Mouse (Mus musculus) adrenal gland, adult 8-10 months (tissue): Measurements from ENCODE around the gene Gpr55. TPM values are rescaled to one million over a fixed set of nuclear protein-coding genes. Genes with fewer than 3 reads are reported as not detected.

Experiments used
- DNase-seq: peaks from one replicate; pipeline ENCODE4 v3.0.0; 2022
- total RNA-seq, 4 experiments: library from RNA; stranded (reverse); gene quantifications; 2 replicates each; pipeline ENCODE4 v1.2.4; 2022

Gpr55 gene
- total RNA-seq, 4 experiments from 2014 or later = 3.1 to 7.8 (median 5.1) TPM

GRCm38 (mm10) chr1:85957942-85958619 lies 2.7 kb downstream of the Gpr55 start:
- no peak for DNase-seq

- no peak for DNase-seq
Measured at GRCm38 (mm10) chr1:85957290-85957689, 3.5 kb downstream of the Gpr55 start.

DNA sequence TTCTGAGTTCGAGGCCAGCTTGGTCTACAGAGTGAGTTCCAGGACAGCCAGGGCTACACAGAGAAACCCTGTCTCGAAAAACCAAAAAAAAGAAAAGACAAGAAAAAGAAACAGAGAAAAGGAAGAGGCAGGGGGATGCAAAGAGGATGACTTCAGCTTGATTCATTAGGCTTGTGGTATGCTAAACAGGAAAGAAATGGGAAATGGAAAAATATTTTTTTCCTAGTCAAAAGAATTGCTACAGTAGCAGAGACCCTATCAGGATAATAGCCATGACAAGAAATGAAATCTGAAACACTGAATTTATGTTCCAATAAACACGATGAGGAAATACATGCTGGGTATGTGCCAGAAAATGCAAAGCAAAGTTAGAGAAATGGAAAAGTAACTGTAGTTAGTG lies 5.7 kb downstream of the Gpr55 start:
- no peak for DNase-seq

DNA sequence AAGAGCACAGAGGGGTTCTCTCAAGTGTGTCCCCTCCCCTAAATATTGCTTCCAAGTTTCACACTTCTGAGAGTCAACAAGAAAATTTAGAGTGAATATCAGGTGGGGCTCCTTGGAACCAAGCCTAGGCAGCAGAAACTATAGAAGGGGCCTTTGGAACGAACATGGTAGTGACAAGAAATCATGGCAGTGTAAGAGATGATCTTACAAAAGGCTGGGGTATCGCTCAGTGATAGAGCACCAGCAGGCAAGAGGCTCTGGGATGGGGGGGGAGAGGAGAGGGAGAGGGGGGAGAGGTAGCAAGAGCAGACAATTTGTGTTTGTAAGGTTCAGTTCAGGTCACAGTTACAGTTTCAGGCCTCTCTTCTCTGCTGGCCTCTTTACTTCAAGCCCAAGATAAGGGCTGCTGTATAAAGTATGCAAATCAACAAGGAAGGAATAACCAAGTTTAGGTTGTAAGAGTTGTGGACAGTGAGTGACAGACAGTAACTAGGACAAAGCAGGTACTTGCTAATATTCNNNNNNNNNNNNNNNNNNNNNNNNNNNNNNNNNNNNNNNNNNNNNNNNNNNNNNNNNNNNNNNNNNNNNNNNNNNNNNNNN lies 11.6 kb downstream of the Gpr55 start:
- no peak for DNase-seq

- DNase-seq = no peak
Measured at GRCm38 (mm10) chr1:85942318-85942717, 18.5 kb downstream of the Gpr55 start.

GRCm38 (mm10) chr1:85937323-85937722 lies 23.5 kb downstream of the Gpr55 start:
- no peak for DNase-seq

- DNase-seq = no peak
Measured at GRCm38 (mm10) chr1:85936265-85936664, 24.5 kb downstream of the Gpr55 start.

GRCm38 (mm10) chr1:85935148-85935852 lies 25.5 kb downstream of the Gpr55 start:
- DNase-seq = peak; percentile 54

- no peak for DNase-seq
Measured at GRCm38 (mm10) chr1:85934560-85934959, 26.2 kb downstream of the Gpr55 start.

DNA sequence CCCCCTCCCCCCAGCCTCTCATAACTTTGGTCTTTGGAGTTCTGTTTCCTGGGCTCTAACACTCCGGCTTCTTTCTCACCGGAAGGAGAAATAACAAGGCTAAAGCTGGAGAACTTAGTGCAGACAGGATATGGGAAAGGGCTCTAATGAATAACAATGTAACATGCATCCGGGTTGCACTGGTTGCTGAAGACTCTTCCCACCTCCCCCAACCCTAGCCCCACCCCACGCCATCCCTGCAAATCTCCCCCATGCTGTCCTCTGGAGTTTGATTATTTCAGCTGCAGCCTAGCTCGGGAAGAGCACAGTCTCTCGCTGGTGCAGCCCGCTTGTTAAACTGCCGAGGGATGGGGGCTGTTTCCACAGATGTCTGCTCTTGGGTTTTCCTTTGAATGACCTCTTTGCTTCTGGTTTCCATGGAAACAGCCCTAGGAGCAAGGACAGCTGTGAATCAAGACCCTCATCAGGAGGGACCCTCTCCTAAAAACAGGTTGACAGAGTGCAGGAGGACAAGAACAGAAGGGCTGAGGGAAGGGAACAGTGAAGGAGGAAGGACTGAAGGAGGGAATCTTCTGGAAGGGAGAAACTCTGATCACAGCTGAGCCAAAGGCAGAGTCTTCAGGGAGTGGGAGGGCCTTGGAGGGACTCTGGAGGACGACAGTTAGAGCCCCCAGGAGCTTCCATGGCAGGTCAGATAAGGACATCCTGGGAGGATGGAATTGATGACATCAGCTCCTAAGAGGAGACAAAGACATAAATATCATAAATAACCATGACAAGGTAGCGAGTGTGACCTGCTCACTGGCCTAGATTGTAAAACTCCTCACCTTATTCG lies 27.0 kb downstream of the Gpr55 start:
- DNase-seq = no peak

DNA sequence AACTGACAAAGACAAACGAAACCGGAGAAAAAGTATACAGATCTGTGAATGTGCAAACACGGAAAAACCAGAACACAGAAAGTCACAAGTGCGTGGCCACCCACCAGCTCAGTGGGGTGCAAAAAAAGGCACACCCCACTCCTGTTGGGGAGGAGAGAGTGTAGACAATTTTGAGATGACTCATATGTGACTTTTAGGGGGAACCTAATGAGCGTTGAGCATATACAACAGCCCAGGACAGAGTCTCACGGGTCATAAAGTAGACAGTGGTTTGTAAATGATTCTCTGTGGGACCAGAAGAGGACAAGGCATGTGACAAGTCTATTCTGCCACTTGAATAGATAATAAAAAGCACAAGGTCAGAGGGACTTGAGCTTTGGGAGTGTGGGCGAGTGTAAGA lies 27.6 kb downstream of the Gpr55 start:
- DNase-seq = no peak

- no peak for DNase-seq
Measured at GRCm38 (mm10) chr1:85931170-85931569, 29.6 kb downstream of the Gpr55 start.

DNA sequence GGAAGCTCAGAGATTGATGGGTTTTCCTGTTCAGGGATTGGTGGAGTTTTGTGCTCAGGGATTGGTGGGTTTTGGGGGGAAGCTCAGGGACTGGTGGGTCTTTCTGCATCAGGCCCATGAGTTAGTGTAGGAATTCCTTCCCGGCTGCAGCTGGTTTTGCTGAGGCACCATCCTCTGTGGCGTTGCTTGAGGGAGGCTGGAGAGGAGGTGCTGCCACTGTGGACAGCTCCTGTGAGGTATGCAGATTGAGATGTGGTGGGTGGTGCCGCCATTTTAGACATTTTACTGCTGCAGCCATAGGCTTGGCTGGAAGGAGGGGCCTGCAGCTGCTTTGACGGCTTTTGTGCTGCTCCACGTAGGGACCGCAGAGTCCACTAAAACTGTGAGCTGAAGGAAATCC lies 31.4 kb downstream of the Gpr55 start:
- no peak for DNase-seq

DNA sequence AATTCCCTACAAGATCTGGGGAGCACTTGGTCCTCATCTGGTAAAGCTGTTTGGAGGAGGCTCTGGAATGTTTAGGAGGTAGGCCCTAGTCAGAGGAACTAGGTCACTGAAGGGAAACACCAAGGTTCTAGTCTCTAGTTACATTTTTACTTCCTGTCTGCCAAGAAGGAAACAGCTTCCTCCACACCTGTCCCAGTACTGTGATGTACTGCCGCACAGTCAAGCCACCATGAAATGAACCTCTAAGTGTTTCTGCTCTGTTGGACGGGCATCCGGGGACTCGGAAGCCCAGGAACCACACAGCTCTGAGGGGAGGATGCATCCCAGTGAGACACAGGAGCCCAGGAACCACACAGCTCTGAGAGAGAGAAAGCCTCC lies 32.1 kb downstream of the Gpr55 start:
- no peak for DNase-seq

- DNase-seq = no peak
Measured at GRCm38 (mm10) chr1:85928057-85928687, 32.6 kb downstream of the Gpr55 start, which contains the start of gene 4933407L21Rik. Gene 4933407L21Rik (plus strand): TSS chr1:85928483.

- DNase-seq = no peak
Measured at GRCm38 (mm10) chr1:85925183-85925582, 35.6 kb downstream of the Gpr55 start.

DNA sequence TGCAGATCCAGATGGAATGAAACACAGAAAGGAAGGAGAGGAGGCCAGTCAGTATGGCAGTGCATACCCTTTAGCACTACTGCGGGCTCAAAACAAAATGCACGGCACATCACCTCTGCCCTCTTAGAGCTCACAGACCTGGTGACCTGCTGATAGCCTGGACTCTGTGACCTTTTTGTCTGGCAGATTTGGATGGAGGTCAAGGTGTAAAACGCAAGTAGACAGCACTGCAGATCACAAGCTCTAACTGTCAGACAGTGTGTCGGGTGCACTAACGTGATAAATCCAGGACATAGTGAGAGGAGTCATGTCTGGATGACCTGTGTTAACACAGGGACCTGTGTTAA lies 38.0 kb downstream of the Gpr55 start:
- DNase-seq = no peak

DNA sequence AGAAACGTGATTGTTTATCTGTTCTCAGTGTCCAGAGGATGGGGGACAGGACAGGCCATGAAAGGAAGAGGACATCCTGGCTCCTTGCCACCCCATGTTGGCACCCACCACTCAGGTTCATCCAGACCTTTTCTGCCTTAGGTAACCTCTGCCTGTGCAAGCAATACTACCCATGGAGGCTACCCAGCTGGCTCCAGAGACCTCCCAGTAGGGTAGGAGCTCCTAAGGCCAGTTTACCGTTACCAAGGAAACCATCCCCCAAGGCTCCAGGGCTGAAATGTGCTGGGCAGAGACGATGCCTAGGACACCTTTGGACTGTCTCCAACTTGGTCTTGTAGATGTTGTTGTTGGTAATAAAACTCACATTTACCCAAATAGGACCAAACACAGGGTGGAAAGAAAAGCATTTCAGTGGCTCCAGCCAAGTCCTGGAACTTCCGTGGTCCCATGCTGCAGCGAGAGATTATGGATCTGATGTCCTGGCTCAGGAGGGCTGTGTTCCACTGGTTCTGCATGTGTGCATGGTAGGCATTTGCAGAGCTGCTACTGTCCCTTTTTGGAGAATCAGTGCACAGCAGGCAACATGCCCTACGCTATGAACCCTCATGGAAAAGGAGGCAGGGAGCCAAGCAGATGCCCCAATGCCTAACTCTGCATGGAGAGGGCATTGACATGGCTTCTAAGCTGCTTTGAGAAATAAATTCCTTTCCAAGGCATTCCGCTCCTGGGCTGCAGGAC lies 38.5 kb downstream of the Gpr55 start:
- DNase-seq = no peak

- DNase-seq = no peak
Measured at GRCm38 (mm10) chr1:85921725-85922124, 39.1 kb downstream of the Gpr55 start.

DNA sequence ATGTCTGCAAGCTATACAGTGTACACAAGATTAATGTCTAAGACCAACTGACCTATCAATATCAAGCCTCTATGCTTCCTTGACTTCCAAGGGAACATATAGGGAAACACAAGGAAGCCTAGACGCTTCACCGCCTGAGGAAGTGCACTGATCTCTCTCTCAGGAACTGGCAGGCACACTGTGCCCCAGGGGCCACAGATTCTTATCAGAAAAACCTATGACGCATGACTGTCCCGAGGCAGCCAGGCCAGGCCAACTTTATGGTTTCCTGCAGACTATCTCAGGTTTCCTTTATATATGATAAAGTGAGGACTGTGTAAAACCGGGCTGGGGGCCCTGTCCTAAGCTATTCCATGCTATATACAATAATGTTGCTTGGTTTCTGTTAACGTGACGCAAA lies 41.2 kb downstream of the Gpr55 start:
- DNase-seq = no peak

GRCm38 (mm10) chr1:85916830-85917450 lies 43.9 kb downstream of the Gpr55 start:
- no peak for DNase-seq
